Mouse (Mus musculus) kidney, embryonic 15.5 days (tissue): ENCODE results near the gene Lipt2. TPM values are rescaled to one million over a fixed set of nuclear protein-coding genes. Genes with fewer than 3 reads are reported as not detected.

ENCODE experiments used
- ATAC-seq: fragments of 200-750 bp; cut with Nextera tagmentation; replicated peaks from 2 replicates; pipeline ENCODE4 v1.8.0; 2017; ENCODE audit warnings: moderate TSS enrichment; ENCODE audit not compliant: low FRiP score
- H3K27ac ChIP-seq: fragments of 300-500 bp; sonication (generic); 2 replicates; pipeline ENCODE4 v1.5.1; 2015; ENCODE audit warnings: mild to moderate bottlenecking, inconsistent platforms
- H3K27me3 ChIP-seq: fragments of 300-500 bp; sonication (generic); 2 replicates; pipeline ENCODE4 v1.6.1; 2015; ENCODE audit warnings: inconsistent platforms
- H3K36me3 ChIP-seq: fragments of 300-500 bp; sonication (generic); 2 replicates; pipeline ENCODE4 v1.6.1; 2015; ENCODE audit warnings: inconsistent platforms
- H3K4me1 ChIP-seq: fragments of 300-500 bp; sonication (generic); 2 replicates; pipeline ENCODE4 v1.6.1; 2015; ENCODE audit warnings: inconsistent platforms
- H3K4me2 ChIP-seq: fragments of 300-500 bp; sonication (generic); 2 replicates; pipeline ENCODE4 v1.6.1; 2015; ENCODE audit warnings: moderate library complexity, mild to moderate bottlenecking, inconsistent platforms
- H3K4me3 ChIP-seq: fragments of 300-500 bp; sonication (generic); replicated peaks from 2 replicates; pipeline ENCODE4 v1.5.1; 2015; ENCODE audit warnings: mild to moderate bottlenecking, inconsistent platforms
- H3K9ac ChIP-seq: fragments of 300-500 bp; sonication (generic); 2 replicates; pipeline ENCODE4 v1.6.1; 2015; ENCODE audit warnings: mild to moderate bottlenecking, inconsistent platforms
- H3K9me3 ChIP-seq: fragments of 300-500 bp; sonication (generic); replicated peaks from 2 replicates; pipeline ENCODE4 v1.6.1; 2016; ENCODE audit warnings: inconsistent platforms
- WGBS: fragments of 180-500 bp; shearing (Covaris S2); methylation state at CpG from one replicate; pipeline ENCODE4 v1.1.7; 2015; ENCODE audit warnings: mixed read lengths; 5-methylcytosine and 5-hydroxymethylcytosine counted together
- polyA plus RNA-seq: library from polyadenylated mRNA; unstranded; fragments of >200 nt; fragmentation: Nextera tagmentation; extraction: Ambion mirVana; gene quantifications from 2 replicates; pipeline ENCODE4 v1.2.1, GENCODE M21; 2015

The Lipt2 gene
- polyA plus RNA-seq, 1 experiment from 2014 or later, result 21.5 TPM

DNA sequence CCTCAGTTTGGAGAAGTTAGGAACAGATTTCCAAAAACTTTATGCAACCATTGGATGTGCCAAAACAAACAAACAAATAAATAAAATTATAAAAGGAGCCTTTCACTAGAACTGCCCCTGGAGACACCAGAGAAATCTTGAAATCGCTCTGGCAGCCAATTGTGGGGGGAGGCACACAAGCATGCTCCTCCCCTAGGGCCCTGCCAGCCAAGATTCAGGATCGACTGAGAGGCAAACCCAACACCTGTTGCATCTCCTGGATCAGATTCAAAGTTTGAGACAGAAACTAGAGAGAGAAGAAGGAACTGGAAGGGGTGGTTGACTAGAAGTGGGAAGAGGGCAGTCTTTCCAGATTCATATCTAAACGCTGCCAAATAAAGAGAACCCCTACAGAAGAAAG, 44.5 kb downstream of the Lipt2 start:
- H3K36me3 ChIP-seq, result no peaks in the 10 kb centered on the region
- no peaks in the 10 kb centered on the region for H3K27me3 ChIP-seq
- WGBS, result 60% methylated on average over 3 of the region's 3 CpGs
- no peak overlapping the region for H3K4me2 ChIP-seq
- H3K4me3 ChIP-seq, result no peak overlapping the region
- 0 out of 2 replicates have a peak, but pooled peaks cover 7% of the 10 kb centered on the region for H3K4me1 ChIP-seq
- no peak for ATAC-seq
- no peak overlapping the region for H3K27ac ChIP-seq
- H3K9ac ChIP-seq, result no peak overlapping the region
- no peaks in the 10 kb centered on the region for H3K9me3 ChIP-seq

GRCm38 (mm10) chr7:100204871-100205270, 45.8 kb downstream of the Lipt2 start:
- no peaks in the 10 kb centered on the region for H3K9me3 ChIP-seq
- no peak for ATAC-seq
- H3K9ac ChIP-seq, result no peak overlapping the region
- H3K4me1 ChIP-seq, result 0 out of 2 replicates have a peak, but pooled peaks cover 7% of the 10 kb centered on the region
- no peak overlapping the region for H3K27ac ChIP-seq
- no peak overlapping the region for H3K4me3 ChIP-seq
- H3K27me3 ChIP-seq, result no peaks in the 10 kb centered on the region
- no peak overlapping the region for H3K4me2 ChIP-seq
- H3K36me3 ChIP-seq, result no peaks in the 10 kb centered on the region
- 41% methylated on average over 6 of the region's 6 CpGs for WGBS

DNA sequence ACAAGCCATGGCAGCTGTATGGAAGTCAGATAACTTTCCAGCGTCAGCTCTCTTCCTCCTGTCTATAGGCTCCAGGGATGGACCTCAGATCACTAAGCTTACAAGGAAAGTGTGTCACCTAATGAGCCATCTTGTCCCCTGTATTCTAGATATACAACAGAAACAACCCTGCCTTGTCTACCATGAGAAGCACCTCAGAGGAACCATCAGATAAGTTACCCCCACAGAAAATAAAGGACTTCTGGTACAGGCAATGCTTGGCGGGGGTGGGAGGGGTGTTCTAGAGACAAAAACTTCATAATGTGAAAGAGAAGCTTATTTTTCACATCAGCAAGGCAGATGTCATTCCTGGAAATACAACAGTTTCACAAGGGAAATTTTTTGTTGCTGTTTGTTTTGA, 47.1 kb downstream of the Lipt2 start:
- no peak for ATAC-seq
- 88% methylated on average over 2 of the region's 2 CpGs for WGBS
- H3K27me3 ChIP-seq, result no peaks in the 10 kb centered on the region

DNA sequence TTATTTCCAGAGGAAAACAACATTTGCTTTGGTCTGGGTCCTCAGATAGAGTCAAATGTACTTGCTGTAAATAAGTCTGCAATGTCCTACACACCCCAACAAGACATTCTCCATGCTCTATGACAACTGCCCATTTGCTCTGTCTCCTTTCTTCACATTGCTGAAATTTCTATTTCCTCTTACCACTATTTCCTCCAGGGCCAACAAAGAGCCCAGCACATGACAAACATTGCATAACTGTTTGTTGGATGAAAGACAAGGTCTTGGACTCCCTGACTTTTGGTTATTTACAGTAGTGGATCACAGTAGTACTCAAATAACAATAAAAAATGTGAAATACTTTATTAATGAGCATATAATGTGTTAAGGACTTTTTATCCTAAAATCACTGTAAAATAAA, 48.8 kb downstream of the Lipt2 start:
- no peak for ATAC-seq
- Histone ChIP-seq H3K9ac (no peak overlapping the region), H3K9me3 (no peaks in the 10 kb centered on the region), H3K4me3 (no peak overlapping the region), H3K4me2 (no peak overlapping the region), H3K36me3 (no peaks in the 10 kb centered on the region), H3K27me3 (no peaks in the 10 kb centered on the region), H3K27ac (no peak overlapping the region), H3K4me1 (0 out of 2 replicates have a peak, but pooled peaks cover 7% of the 10 kb centered on the region)

More for the DNA sequence above, 47.1 kb downstream of the Lipt2 start:
- Histone ChIP-seq H3K4me2 (no peak overlapping the region), H3K4me3 (no peak overlapping the region), H3K9me3 (no peaks in the 10 kb centered on the region), H3K27ac (no peak overlapping the region), H3K36me3 (no peaks in the 10 kb centered on the region), H3K4me1 (0 out of 2 replicates have a peak, but pooled peaks cover 7% of the 10 kb centered on the region), H3K9ac (no peak overlapping the region)

Other genes with a start within 250 kb of the Lipt2 start
- 5.9 and 6.2 TPM in 2 replicates for gene Rnf169, start 178.8 kb upstream of the Lipt2 start, polyA plus RNA-seq
- gene Chrdl2, start 153.1 kb upstream of the Lipt2 start, polyA plus RNA-seq, result 0.69 and 0.87 TPM in 2 replicates
- gene Pold3, start 37.7 kb upstream of the Lipt2 start, polyA plus RNA-seq, result 64.3 and 66.3 TPM in 2 replicates
- 5.1 and 5.9 TPM in 2 replicates for gene Kcne3, start 17.2 kb downstream of the Lipt2 start, polyA plus RNA-seq
- 3.8 and 4.4 TPM in 2 replicates for gene Pgm2l1, start 68.1 kb downstream of the Lipt2 start, polyA plus RNA-seq
- gene P4ha3, start 126.2 kb downstream of the Lipt2 start, polyA plus RNA-seq, result 7.7 TPM in 2 replicates
- gene C2cd3, start 213.0 kb downstream of the Lipt2 start, polyA plus RNA-seq, result 27.4 and 28.1 TPM in 2 replicates
- 61.2 and 68.9 TPM in 2 replicates for gene Ppme1, start 213.0 kb downstream of the Lipt2 start, polyA plus RNA-seq